Mouse (Mus musculus) heart, embryonic 10.5 days (tissue): Measurements from ENCODE around the gene Txndc9. TPM values are rescaled to one million over a fixed set of nuclear protein-coding genes. Genes with fewer than 3 reads are reported as not detected.
A peak's percentile ranks its signal among the peaks of the same experiment; 100 is the strongest.

ENCODE experiments used
- DNase-seq: peaks from one replicate; pipeline ENCODE4 v3.0.0-alpha.2; 2017; ENCODE audit warnings: low spot score
- H3K27ac ChIP-seq: fragments of 300-500 bp; sonication (generic); 2 replicates; pipeline ENCODE4 v1.5.1; 2016; ENCODE audit warnings: mild to moderate bottlenecking
- H3K27me3 ChIP-seq: fragments of 300-500 bp; sonication (generic); 2 replicates; pipeline ENCODE4 v1.6.1; 2016; ENCODE audit warnings: mild to moderate bottlenecking; ENCODE audit not compliant: poor library complexity, insufficient read depth, severe bottlenecking
- H3K36me3 ChIP-seq: fragments of 300-500 bp; sonication (generic); 2 replicates; pipeline ENCODE4 v1.6.1; 2016; ENCODE audit warnings: mild to moderate bottlenecking, moderate library complexity
- H3K4me1 ChIP-seq: fragments of 300-500 bp; sonication (generic); 2 replicates; pipeline ENCODE4 v1.6.1; 2016; ENCODE audit warnings: mild to moderate bottlenecking
- H3K4me3 ChIP-seq: fragments of 300-500 bp; sonication (generic); 2 replicates; pipeline ENCODE4 v1.5.1; 2016; ENCODE audit warnings: mild to moderate bottlenecking, moderate library complexity
- H3K9me3 ChIP-seq: fragments of 300-500 bp; sonication (generic); 2 replicates; pipeline ENCODE4 v1.6.1; 2016; ENCODE audit warnings: mild to moderate bottlenecking, moderate library complexity
- WGBS: fragments of 180-500 bp; shearing (Covaris S2); methylation state at CpG from one replicate; pipeline ENCODE4 v1.1.7; 2016; 5-methylcytosine and 5-hydroxymethylcytosine counted together
- polyA plus RNA-seq: library from polyadenylated mRNA; unstranded; fragments of >200 nt; fragmentation: Nextera tagmentation; extraction: Ambion mirVana; gene quantifications from 2 replicates; pipeline ENCODE4 v1.2.1, GENCODE M21; 2016

The Txndc9 gene
- 120 and 143 TPM in 2 replicates for polyA plus RNA-seq

DNA sequence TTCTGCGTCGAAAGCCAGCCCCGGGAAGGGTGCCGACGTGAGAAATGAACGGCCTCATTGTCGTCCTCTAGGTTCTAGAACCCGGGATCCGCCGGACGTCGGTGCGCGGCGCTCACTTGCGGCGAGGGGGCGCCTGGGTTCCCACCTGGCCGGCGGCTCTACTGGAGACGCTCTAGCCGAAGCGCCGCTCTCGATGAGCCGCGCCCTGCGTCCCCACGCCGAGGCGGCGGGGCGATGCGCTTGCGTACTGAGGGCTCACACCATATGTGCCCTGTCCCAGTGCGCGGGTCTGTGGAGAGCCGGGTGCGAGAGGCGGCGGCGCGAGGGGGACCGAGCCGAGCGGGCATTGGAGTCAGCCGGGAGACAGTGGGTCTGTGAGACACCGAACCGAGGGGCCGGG is at the start of gene Txndc9, which contains the start of gene Eif5b:
Txndc9 (minus strand) TSS at position 27 of the 400 bp plus-strand sequence.
Eif5b (plus strand) TSS at position 144 of the 400 bp plus-strand sequence.
- WGBS = under 1% methylated on average over 50 of the region's 50 CpGs
- H3K36me3 ChIP-seq = peaks cover 28% of the 10 kb centered on the region
- no peaks in the 10 kb centered on the region for H3K27me3 ChIP-seq
- H3K4me1 ChIP-seq = peaks cover 14% of the 10 kb centered on the region
- H3K4me3 ChIP-seq = peak within 1 kb of the TSS; percentile 99
- DNase-seq = peak; percentile 97
- H3K27ac ChIP-seq = peak within 1 kb of the TSS; percentile 96
- H3K9me3 ChIP-seq = no peaks in the 10 kb centered on the region

DNA sequence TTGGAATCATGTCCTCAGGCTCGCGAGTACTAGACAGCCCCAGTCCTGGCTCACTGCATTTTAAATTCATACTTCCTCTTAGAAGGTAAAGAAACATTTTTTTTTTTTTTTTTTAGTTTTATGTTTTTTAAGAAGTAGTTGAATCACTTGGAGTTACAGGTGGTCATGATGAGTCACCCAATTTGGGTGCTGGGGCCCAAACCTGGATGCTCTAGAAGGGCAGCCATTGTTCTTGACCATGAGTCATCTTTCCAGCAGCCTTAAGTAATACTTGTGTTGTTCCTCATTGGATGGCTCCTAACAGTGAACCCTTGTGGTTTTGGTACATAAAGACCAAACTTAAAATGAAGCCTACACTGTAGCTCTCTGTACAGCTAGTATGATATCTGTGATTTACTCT is 41.2 kb upstream of the Txndc9 start:
- H3K36me3 ChIP-seq = peaks cover 91% of the 10 kb centered on the region
- 89% methylated on average over 2 of the region's 2 CpGs for WGBS
- H3K27ac ChIP-seq = no peak overlapping the region
- H3K27me3 ChIP-seq = no peaks in the 10 kb centered on the region
- no peaks in the 10 kb centered on the region for H3K4me1 ChIP-seq
- DNase-seq = no peak
- no peaks in the 10 kb centered on the region for H3K9me3 ChIP-seq
- no peak overlapping the region for H3K4me3 ChIP-seq

DNA sequence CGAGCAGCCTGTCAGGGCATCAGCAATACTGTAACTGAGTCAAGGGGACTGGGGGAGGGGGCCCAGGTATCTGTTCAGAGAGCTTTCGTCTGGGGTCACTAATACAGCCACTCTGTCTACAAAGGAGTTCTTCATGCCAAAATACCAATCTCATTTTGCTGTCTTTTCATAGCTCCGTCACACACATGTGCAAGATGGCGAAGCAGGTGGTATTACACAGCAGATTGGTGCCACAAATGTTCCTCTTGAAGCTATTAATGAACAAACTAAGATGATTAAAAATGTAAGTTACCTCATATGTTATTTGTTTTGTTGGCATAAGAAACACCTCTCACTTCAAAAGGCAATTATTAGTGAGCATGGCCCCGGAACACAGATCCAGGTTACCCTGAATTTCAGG is 39.7 kb upstream of the Txndc9 start:
- 86% methylated on average over 5 of the region's 5 CpGs for WGBS

DNA sequence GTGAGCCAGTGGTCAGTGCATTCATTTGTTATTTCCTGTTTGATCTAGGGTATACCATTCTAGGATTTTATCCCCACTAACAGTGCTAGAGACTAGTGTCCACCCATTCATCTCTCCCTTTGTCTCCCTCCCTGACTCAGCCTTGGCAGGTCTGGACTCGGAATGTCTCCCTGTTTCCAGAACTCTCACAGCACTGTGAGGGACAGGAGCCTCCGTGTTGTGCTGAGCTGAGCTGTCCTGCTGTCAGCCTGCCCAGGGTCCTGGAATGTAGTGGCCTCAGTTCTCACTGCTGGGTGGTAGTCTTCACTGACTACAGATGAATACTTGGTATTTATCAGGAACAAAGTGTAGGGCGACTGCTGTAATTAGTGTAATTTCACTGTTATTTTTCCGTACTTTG is 37.8 kb upstream of the Txndc9 start:
- Histone ChIP-seq H3K27ac (no peak overlapping the region), H3K36me3 (peaks cover 82% of the 10 kb centered on the region), H3K9me3 (no peaks in the 10 kb centered on the region), H3K27me3 (no peaks in the 10 kb centered on the region), H3K4me3 (no peak overlapping the region), H3K4me1 (no peaks in the 10 kb centered on the region)
- 89% methylated on average over 4 of the region's 4 CpGs for WGBS
- no peak for DNase-seq

More for the DNA sequence above, 39.7 kb upstream of the Txndc9 start:
- DNase-seq = no peak
- Histone ChIP-seq H3K4me1 (no peaks in the 10 kb centered on the region), H3K27ac (no peak overlapping the region), H3K36me3 (peaks cover 93% of the 10 kb centered on the region), H3K27me3 (no peaks in the 10 kb centered on the region), H3K4me3 (no peak overlapping the region), H3K9me3 (no peaks in the 10 kb centered on the region)

DNA sequence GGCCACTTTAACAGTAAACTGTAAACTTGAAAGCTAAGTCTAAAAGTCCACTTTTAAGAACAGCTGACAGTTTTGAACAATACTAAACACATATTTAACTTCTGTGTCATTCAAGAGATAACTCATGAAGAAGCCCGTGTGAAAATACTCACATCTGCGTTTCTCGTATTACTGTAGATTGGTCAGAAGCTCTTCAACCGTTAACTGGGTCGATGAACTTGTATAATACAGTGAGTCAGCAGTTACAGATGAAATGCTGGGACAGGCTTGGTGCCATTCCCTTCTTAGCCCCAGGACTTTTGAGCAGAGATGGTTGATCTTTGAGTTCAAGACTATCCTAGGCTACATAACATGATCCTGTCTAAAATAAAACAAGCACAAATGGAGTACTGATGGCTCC is 33.7 kb upstream of the Txndc9 start:
- Histone ChIP-seq H3K4me3 (no peak overlapping the region), H3K9me3 (no peaks in the 10 kb centered on the region), H3K36me3 (peaks cover 51% of the 10 kb centered on the region), H3K27me3 (no peaks in the 10 kb centered on the region), H3K4me1 (no peaks in the 10 kb centered on the region), H3K27ac (no peak overlapping the region)
- 88% methylated on average over 5 of the region's 5 CpGs for WGBS
- no peak for DNase-seq

DNA sequence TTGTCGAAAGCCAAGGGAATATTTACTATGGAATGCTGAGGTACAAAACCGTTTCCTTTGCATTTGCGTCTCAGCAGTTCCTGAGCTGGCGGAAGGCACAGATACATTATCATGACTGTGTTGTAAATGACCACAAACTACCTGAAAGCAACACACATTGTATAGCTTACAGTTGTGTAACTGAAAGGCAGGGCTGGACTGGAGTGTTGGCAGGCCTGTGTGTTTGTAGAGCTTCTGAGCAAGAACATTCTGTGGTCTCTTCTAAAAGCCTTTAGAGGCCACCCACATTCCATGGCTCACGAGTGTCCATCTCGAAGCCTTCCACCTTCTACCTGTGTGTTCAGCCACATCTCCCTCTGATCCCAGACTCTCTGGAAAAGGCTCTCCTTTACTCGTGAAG is 29.6 kb upstream of the Txndc9 start:
- 93% methylated on average over 7 of the region's 7 CpGs for WGBS
- Histone ChIP-seq H3K27ac (no peak overlapping the region), H3K27me3 (no peaks in the 10 kb centered on the region), H3K4me1 (no peaks in the 10 kb centered on the region), H3K36me3 (peaks cover 41% of the 10 kb centered on the region), H3K9me3 (no peaks in the 10 kb centered on the region), H3K4me3 (no peak overlapping the region)
- DNase-seq = no peak

DNA sequence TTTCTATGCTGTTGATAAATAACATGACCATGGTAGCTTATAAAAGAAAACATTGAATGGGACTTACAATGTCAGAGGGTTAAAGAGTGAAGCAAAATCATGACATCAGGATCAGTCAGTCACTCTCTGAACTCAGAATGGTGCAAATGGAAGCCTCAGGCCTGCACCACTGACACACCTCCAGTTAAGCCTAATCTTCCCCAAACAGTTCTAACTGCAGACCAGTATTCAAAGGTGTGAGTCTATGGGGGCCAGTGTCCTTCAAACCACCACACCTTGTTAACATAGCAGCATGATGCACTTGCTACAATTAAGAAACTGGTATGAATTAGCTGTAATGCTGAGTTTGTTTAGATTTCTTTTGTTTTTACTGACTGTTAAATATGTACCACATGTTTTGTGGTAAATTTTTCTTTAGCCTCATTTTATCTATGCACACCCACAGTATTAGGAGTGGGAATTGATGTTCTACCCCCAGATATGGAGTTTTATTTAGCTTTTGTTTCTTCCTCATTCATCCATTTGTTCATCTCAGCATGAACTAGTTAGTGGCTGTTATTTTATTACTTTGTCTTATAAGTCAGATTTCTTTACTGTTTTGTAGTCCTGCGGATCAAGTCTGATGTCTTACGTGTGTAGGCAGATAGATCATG is 17.0 kb upstream of the Txndc9 start:
- Histone ChIP-seq H3K27ac (no peak overlapping the region), H3K27me3 (no peaks in the 10 kb centered on the region), H3K9me3 (no peaks in the 10 kb centered on the region), H3K4me1 (0 out of 2 replicates have a peak, but pooled peaks cover 14% of the 10 kb centered on the region), H3K36me3 (peaks cover 19% of the 10 kb centered on the region), H3K4me3 (no peak overlapping the region)
- 91% methylated on average over 2 of the region's 2 CpGs for WGBS
- DNase-seq = no peak

DNA sequence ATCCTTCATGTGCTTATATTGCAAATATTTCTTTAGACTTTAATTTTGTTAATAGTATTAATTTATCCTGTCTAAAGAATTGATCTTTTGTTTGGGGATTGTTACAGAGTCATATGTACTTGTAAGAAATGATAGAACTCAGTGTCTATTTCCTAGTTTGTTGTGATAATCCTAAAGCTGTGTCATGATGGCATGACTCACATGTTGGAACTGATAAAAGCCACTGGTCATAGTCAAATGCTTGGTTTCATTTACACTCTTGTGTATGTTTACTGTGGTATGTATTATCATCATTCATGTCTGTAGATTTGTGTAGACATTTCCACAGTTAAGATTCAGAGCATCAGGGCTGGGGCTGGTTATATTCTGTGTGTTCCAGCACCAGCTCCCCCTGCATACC is 14.8 kb upstream of the Txndc9 start:
- 0 out of 2 replicates have a peak, but pooled peaks cover 14% of the 10 kb centered on the region for H3K4me1 ChIP-seq
- no peaks in the 10 kb centered on the region for H3K27me3 ChIP-seq
- no peaks in the 10 kb centered on the region for H3K36me3 ChIP-seq
- no peaks in the 10 kb centered on the region for H3K9me3 ChIP-seq
- H3K4me3 ChIP-seq = no peak overlapping the region
- no peak overlapping the region for H3K27ac ChIP-seq
- DNase-seq = no peak

DNA sequence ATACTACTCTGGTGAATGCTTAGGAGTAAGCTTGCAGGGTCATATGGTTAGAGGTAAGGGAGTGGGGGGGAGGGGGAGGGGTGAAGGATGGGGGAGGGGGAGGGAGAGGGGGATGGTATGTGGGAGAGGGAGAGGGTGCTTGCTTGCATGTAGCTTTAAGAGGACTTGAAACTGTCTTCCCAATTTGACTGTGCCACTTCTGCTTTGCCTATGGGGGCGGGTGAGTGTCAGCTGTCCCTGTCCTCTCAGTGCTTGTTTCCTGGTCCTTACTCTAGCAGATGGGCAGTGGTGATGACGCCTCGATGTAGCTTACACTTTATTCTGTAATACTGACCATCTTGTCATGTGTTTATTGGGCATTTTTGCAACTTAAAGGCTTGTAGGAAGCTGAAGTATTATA is 14.4 kb upstream of the Txndc9 start:
- 82% methylated on average over 3 of the region's 3 CpGs for WGBS

DNA sequence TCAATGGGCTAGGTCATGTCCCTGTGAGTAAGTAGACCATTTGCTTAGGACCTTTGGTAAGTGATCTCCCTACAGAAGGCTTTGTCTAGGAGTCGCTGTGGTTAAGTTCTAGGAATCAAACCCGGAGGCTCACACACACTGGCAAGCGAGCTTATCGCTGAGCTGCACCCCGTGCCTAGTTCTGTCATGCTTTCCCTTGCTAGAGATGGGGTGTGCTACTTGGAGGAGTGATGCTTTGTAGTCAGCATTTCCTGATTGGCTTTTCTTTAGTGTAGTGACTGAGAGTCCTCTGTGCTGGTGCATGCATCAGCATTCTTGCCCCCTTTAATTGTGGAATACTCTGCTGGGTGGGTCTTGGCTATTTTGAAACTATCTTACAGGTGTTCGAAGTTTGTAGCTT is 14.0 kb upstream of the Txndc9 start:
- H3K4me3 ChIP-seq = no peak overlapping the region
- H3K9me3 ChIP-seq = no peaks in the 10 kb centered on the region
- 67% methylated on average over 6 of the region's 6 CpGs for WGBS
- H3K4me1 ChIP-seq = 0 out of 2 replicates have a peak, but pooled peaks cover 17% of the 10 kb centered on the region
- no peaks in the 10 kb centered on the region for H3K36me3 ChIP-seq
- peak; percentile 92 for DNase-seq
- no peaks in the 10 kb centered on the region for H3K27me3 ChIP-seq
- no peak overlapping the region for H3K27ac ChIP-seq

More for the DNA sequence above, 14.4 kb upstream of the Txndc9 start:
- no peak overlapping the region for H3K4me3 ChIP-seq
- H3K4me1 ChIP-seq = 0 out of 2 replicates have a peak, but pooled peaks cover 14% of the 10 kb centered on the region
- H3K9me3 ChIP-seq = no peaks in the 10 kb centered on the region
- no peak overlapping the region for H3K27ac ChIP-seq
- H3K27me3 ChIP-seq = no peaks in the 10 kb centered on the region
- no peak for DNase-seq
- no peaks in the 10 kb centered on the region for H3K36me3 ChIP-seq

DNA sequence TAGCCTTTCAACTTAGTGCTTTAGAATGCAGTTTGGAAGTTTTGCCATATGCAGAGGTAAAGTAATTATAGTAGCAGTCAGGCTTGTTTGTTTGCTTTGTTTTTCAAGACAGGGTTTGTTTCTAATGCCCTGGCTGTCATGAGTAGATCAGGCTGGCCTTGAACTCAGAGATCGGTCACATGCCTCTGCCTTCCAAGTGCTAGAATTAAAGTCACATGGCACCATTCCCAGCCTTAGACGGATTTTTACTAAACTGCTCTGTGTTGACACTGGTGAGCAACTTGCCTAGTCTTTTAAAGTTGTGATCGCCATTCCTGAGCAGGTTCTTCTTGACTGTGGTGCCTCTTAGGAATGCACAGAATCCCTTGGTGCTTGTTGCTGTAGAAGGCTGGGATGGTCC is 9.0 kb upstream of the Txndc9 start:
- WGBS = 74% methylated on average over 3 of the region's 3 CpGs
- Histone ChIP-seq H3K27ac (no peak overlapping the region), H3K27me3 (no peaks in the 10 kb centered on the region), H3K9me3 (no peaks in the 10 kb centered on the region), H3K4me3 (no peak overlapping the region), H3K36me3 (no peaks in the 10 kb centered on the region), H3K4me1 (0 out of 2 replicates have a peak, but pooled peaks cover 13% of the 10 kb centered on the region)
- DNase-seq = no peak

DNA sequence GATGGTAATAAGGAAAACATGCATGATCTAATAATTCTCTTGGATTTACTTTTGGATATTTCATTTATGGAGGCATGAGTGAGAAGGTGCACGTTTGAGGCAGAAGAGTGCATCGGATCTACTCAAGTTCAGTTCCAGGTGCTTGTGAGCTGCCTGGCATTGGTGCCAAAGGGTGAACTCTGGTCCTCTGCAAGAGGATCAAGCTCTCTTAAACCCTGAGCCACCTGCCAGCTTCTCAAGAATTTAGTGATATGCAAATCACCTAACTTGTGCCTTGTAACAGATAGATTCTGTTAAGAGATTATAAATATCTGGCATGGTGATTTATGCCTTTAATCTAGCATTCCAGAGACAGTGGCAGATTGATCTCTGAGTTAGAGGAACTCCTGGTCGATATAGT is 5.4 kb upstream of the Txndc9 start:
- Histone ChIP-seq H3K27me3 (no peaks in the 10 kb centered on the region), H3K27ac (no peak overlapping the region), H3K9me3 (no peaks in the 10 kb centered on the region), H3K4me1 (peaks cover 14% of the 10 kb centered on the region), H3K4me3 (no peak overlapping the region), H3K36me3 (no peaks in the 10 kb centered on the region)
- DNase-seq = no peak
- 84% methylated on average over 3 of the region's 3 CpGs for WGBS

DNA sequence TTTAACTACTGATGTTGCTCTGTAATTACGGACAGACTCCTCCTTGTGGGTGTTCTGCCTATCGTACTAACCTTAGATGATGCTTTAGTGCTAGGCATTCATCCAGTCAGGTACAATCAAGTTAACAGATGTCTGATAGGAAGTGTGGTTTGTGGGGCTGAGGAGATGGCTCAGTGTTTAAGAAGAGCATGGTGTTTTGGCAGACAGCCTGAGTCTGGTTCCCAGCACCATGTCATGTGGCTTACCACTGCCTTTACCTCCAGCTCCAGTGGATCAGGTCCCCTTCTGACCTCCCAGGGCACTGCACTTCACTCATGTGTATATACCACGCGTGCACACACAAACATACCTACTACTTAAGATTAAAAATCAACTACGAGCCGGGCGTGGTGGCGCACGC is 4.3 kb upstream of the Txndc9 start:
- no peaks in the 10 kb centered on the region for H3K36me3 ChIP-seq
- 92% methylated on average over 9 of the region's 9 CpGs for WGBS
- H3K4me1 ChIP-seq = peaks cover 14% of the 10 kb centered on the region
- no peaks in the 10 kb centered on the region for H3K9me3 ChIP-seq
- H3K4me3 ChIP-seq = no peak overlapping the region
- H3K27ac ChIP-seq = no peak overlapping the region
- DNase-seq = no peak
- H3K27me3 ChIP-seq = no peaks in the 10 kb centered on the region

DNA sequence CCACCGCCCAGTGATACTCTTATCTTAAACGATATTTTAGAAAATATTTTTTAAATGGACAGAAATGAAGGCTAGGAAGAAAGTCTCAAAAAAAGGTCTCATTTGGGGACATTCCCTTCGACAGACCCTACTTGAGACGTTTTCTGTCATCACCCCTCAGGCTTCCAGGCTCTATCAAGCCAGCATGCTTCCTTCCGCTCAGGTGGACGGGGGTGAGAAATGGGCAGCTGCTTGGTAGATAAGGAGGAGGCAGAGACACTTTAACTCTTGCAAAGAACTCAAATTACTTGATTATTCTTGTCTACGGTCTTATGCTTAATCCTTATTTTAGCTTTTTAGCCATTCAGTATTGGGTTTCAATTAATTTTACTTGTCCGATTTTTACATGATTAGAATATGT is 3.2 kb upstream of the Txndc9 start:
- DNase-seq = no peak
- Histone ChIP-seq H3K27ac (no peak overlapping the region), H3K27me3 (no peaks in the 10 kb centered on the region), H3K9me3 (no peaks in the 10 kb centered on the region), H3K4me1 (peaks cover 14% of the 10 kb centered on the region), H3K4me3 (no peak overlapping the region), H3K36me3 (no peaks in the 10 kb centered on the region)
- WGBS = 71% methylated on average over 8 of the region's 8 CpGs
